Mouse (Mus musculus) spleen, adult 2 months (tissue): ENCODE data around the gene Glis1. TPM values are rescaled to one million over a fixed set of nuclear protein-coding genes. Genes with fewer than 3 reads are reported as not detected.
A peak's percentile ranks its signal among the peaks of the same experiment; 100 is the strongest.

ENCODE experiments used
- DNase-seq, 2 experiments: peaks; one replicate each; pipeline versions ENCODE4 v3.0.0 to v3.0.0-alpha.2; 2012 to 2021; ENCODE audit warnings: low spot score in 2 of 2, low read depth in 1 of 2
- H3K27ac ChIP-seq: fragments of 200-500 bp; 2 replicates; pipeline ENCODE4 v1.5.1; 2012; ENCODE audit warnings: low read length, inconsistent platforms; ENCODE audit not compliant: insufficient read depth
- H3K27me3 ChIP-seq: fragments of 200-500 bp; 2 replicates; pipeline ENCODE4 v1.6.1; 2012; ENCODE audit warnings: mild to moderate bottlenecking, moderate library complexity, low read length, inconsistent platforms; ENCODE audit not compliant: control insufficient read depth, insufficient read depth
- H3K36me3 ChIP-seq: fragments of 200-500 bp; 2 replicates; pipeline ENCODE4 v1.6.1; 2012; ENCODE audit warnings: mild to moderate bottlenecking, low read length, inconsistent platforms; ENCODE audit not compliant: control insufficient read depth, insufficient read depth
- H3K4me1 ChIP-seq: fragments of 200-500 bp; 2 replicates; pipeline ENCODE4 v1.6.1; 2011; ENCODE audit warnings: inconsistent platforms; ENCODE audit not compliant: control insufficient read depth, insufficient read depth, insufficient read length
- H3K4me3 ChIP-seq: fragments of 200-500 bp; 2 replicates; pipeline ENCODE4 v1.5.1; 2011; ENCODE audit warnings: mild to moderate bottlenecking, inconsistent platforms; ENCODE audit not compliant: insufficient read depth, insufficient read length; ENCODE audit errors: extremely low read depth
- CTCF ChIP-seq: fragments of 200-500 bp; IDR thresholded peaks from 2 replicates; pipeline ENCODE4 v1.5.1; 2011; ENCODE audit warnings: mild to moderate bottlenecking, inconsistent platforms; ENCODE audit not compliant: insufficient read depth, insufficient read length, insufficient replicate concordance; ENCODE audit errors: extremely low read depth
- POLR2A ChIP-seq: fragments of 200-500 bp; IDR thresholded peaks from 2 replicates; pipeline ENCODE4 v1.6.1; 2011; ENCODE audit warnings: low read depth, low read length, inconsistent platforms
- WGBS: fragments of 180-500 bp; shearing (Covaris S2); methylation state at CpG from one replicate; pipeline ENCODE4 v1.1.7; 2018; 5-methylcytosine and 5-hydroxymethylcytosine counted together
- polyA plus RNA-seq: library from polyadenylated mRNA; depleted of rRNA; stranded (reverse); fragments of >200 nt; gene quantifications from 2 replicates; pipeline ENCODE4 v1.2.3, GENCODE M21; 2012

The Glis1 gene
- polyA plus RNA-seq, 1 experiment = 0.55 TPM

- no peak for DNase-seq
- TF ChIP-seq POLR2A (no peak), CTCF (no peak)
- WGBS = 83% methylated on average over 13 of the region's 13 CpGs
- H3K4me1 ChIP-seq = no peaks in the 10 kb centered on the region
- H3K27me3 ChIP-seq = no peaks in the 10 kb centered on the region
- no peak overlapping the region for H3K27ac ChIP-seq
- H3K4me3 ChIP-seq = no peak overlapping the region
- no peaks in the 10 kb centered on the region for H3K36me3 ChIP-seq
These were observed 15.1 kb downstream of the Glis1 start for GRCm38 (mm10) chr4:107449519-107449918.

GRCm38 (mm10) chr4:107452266-107453015 is 18.1 kb downstream of the Glis1 start:
- Histone ChIP-seq H3K36me3 (no peaks in the 10 kb centered on the region), H3K27me3 (no peaks in the 10 kb centered on the region), H3K27ac (no peak overlapping the region), H3K4me1 (no peaks in the 10 kb centered on the region), H3K4me3 (no peak overlapping the region)
- DNase-seq = no peak
- no peak for TF ChIP-seq CTCF
- TF ChIP-seq POLR2A = no peak
- WGBS = 91% methylated on average over 18 of the region's 18 CpGs

GRCm38 (mm10) chr4:107453141-107453984 is 19.0 kb downstream of the Glis1 start:
- TF ChIP-seq CTCF (peak; percentile 62; the same call in 1 of the 2 replicates), POLR2A (no peak)
- Histone ChIP-seq H3K27me3 (no peaks in the 10 kb centered on the region), H3K36me3 (no peaks in the 10 kb centered on the region), H3K4me1 (no peaks in the 10 kb centered on the region), H3K27ac (no peak overlapping the region), H3K4me3 (no peak overlapping the region)
- WGBS = 67% methylated on average over 16 of the region's 16 CpGs
- DNase-seq = peak; percentile 28 to 69

- no peak overlapping the region for H3K4me3 ChIP-seq
- no peaks in the 10 kb centered on the region for H3K27me3 ChIP-seq
- no peak for TF ChIP-seq POLR2A
- TF ChIP-seq CTCF = no peak
- DNase-seq = no peak
- H3K27ac ChIP-seq = no peak overlapping the region
- H3K36me3 ChIP-seq = no peaks in the 10 kb centered on the region
- WGBS = 40% methylated on average over 12 of the region's 12 CpGs
- H3K4me1 ChIP-seq = no peaks in the 10 kb centered on the region
These were observed 23.2 kb downstream of the Glis1 start for GRCm38 (mm10) chr4:107457602-107458001.

- WGBS = 79% methylated on average over 17 of the region's 17 CpGs
- DNase-seq = no peak
- Histone ChIP-seq H3K36me3 (no peaks in the 10 kb centered on the region), H3K4me3 (no peak overlapping the region), H3K4me1 (no peaks in the 10 kb centered on the region), H3K27me3 (no peaks in the 10 kb centered on the region), H3K27ac (no peak overlapping the region)
- TF ChIP-seq POLR2A (no peak), CTCF (no peak)
These were observed 24.5 kb downstream of the Glis1 start for GRCm38 (mm10) chr4:107458907-107459306.

- Histone ChIP-seq H3K36me3 (no peaks in the 10 kb centered on the region), H3K27me3 (no peaks in the 10 kb centered on the region), H3K4me3 (no peak overlapping the region), H3K4me1 (no peaks in the 10 kb centered on the region), H3K27ac (no peak overlapping the region)
- TF ChIP-seq CTCF = no peak
- no peak for TF ChIP-seq POLR2A
- WGBS = 100% methylated on average over 2 of the region's 2 CpGs
- DNase-seq = no peak
These were observed 25.1 kb downstream of the Glis1 start for GRCm38 (mm10) chr4:107459461-107459860.
